Mouse (Mus musculus) lung, embryonic 14.5 days (tissue): ENCODE data around the gene Eri2. TPM values are rescaled to one million over a fixed set of nuclear protein-coding genes. Genes with fewer than 3 reads are reported as not detected.

Experiments used
- ATAC-seq: fragments of 200-750 bp; cut with Nextera tagmentation; 2 replicates; pipeline ENCODE4 v1.8.0; 2017; ENCODE audit warnings: mild to moderate bottlenecking, moderate TSS enrichment, moderate library complexity; ENCODE audit not compliant: insufficient read depth
- DNase-seq: peaks from one replicate; pipeline ENCODE4 v3.0.0-alpha.2; 2015
- H3K27ac ChIP-seq: fragments of 300-500 bp; sonication (generic); 2 replicates; pipeline ENCODE4 v1.5.1; 2014; ENCODE audit warnings: low read depth, mild to moderate bottlenecking, moderate library complexity
- H3K27me3 ChIP-seq: fragments of 300-500 bp; sonication (generic); 2 replicates; pipeline ENCODE4 v1.6.1; 2014; ENCODE audit warnings: low read length, control low read depth; ENCODE audit not compliant: insufficient read depth
- H3K36me3 ChIP-seq: fragments of 300-500 bp; sonication (generic); 2 replicates; pipeline ENCODE4 v1.6.1; 2014; ENCODE audit warnings: control low read depth; ENCODE audit not compliant: insufficient read depth
- H3K4me1 ChIP-seq: fragments of 300-500 bp; sonication (generic); 2 replicates; pipeline ENCODE4 v1.6.1; 2014; ENCODE audit warnings: antibody characterized with exemption, control low read depth; ENCODE audit not compliant: insufficient read depth
- H3K4me2 ChIP-seq: fragments of 300-500 bp; sonication (generic); 2 replicates; pipeline ENCODE4 v1.6.1; 2014; ENCODE audit warnings: mild to moderate bottlenecking
- H3K4me3 ChIP-seq: fragments of 300-500 bp; sonication (generic); 2 replicates; pipeline ENCODE4 v1.5.1; 2014; ENCODE audit warnings: low read depth, low read length
- H3K9ac ChIP-seq: fragments of 300-500 bp; sonication (generic); 2 replicates; pipeline ENCODE4 v1.6.1; 2014
- H3K9me3 ChIP-seq: fragments of 300-500 bp; sonication (generic); 2 replicates; pipeline ENCODE4 v1.6.1; 2016; ENCODE audit warnings: low read depth, low read length, control low read depth
- CTCF ChIP-seq: IDR thresholded peaks from 2 replicates; pipeline ENCODE4 v1.5.1; 2016; ENCODE audit warnings: antibody characterized with exemption, low read depth
- WGBS: fragments of 180-500 bp; shearing (Covaris S2); extraction: QIAGEN DNeasy Blood & Tissue Kit; methylation state at CpG from one replicate; pipeline ENCODE4 v1.1.7; 2014; 5-methylcytosine and 5-hydroxymethylcytosine counted together
- polyA plus RNA-seq: library from polyadenylated mRNA; unstranded; fragments of >200 nt; fragmentation: Nextera tagmentation; extraction: Ambion mirVana; gene quantifications from 2 replicates; pipeline ENCODE4 v1.2.1, GENCODE M21; 2014

The Eri2 gene
- polyA plus RNA-seq, 1 experiment from 2014 or later, result 31.7 TPM

- H3K36me3 ChIP-seq, result no peaks in the 10 kb centered on the region
- H3K4me1 ChIP-seq, result no peaks in the 10 kb centered on the region
- H3K9me3 ChIP-seq, result no peaks in the 10 kb centered on the region
- 93% methylated on average over 3 of the region's 3 CpGs for WGBS
- no peak overlapping the region for H3K27ac ChIP-seq
- no peaks in the 10 kb centered on the region for H3K27me3 ChIP-seq
- H3K4me2 ChIP-seq, result no peak overlapping the region
- no peak for ATAC-seq
- no peak for TF ChIP-seq CTCF
- no peak for DNase-seq
- no peak overlapping the region for H3K9ac ChIP-seq
- no peak overlapping the region for H3K4me3 ChIP-seq
Measured at GRCm38 (mm10) chr7:119764377-119764776, 29.5 kb downstream of the Eri2 start.

- 36% methylated on average over 4 of the region's 4 CpGs for WGBS
- H3K4me1 ChIP-seq, result no peaks in the 10 kb centered on the region
- H3K4me3 ChIP-seq, result no peak overlapping the region
- H3K27ac ChIP-seq, result no peak overlapping the region
- H3K36me3 ChIP-seq, result no peaks in the 10 kb centered on the region
- TF ChIP-seq CTCF, result no peak
- H3K4me2 ChIP-seq, result no peak overlapping the region
- H3K27me3 ChIP-seq, result no peaks in the 10 kb centered on the region
- DNase-seq (no peak), ATAC-seq (no peak)
- no peak overlapping the region for H3K9ac ChIP-seq
- no peaks in the 10 kb centered on the region for H3K9me3 ChIP-seq
Measured at GRCm38 (mm10) chr7:119762166-119762697, 31.6 kb downstream of the Eri2 start.

GRCm38 (mm10) chr7:119760527-119760951 lies 33.3 kb downstream of the Eri2 start, which contains the start of gene Acsm3:
Gene Acsm3, plus strand, starts transcription at chr7:119760923.
- TF ChIP-seq CTCF, result no peak
- no peak within 1 kb of the TSS for H3K4me2 ChIP-seq

GRCm38 (mm10) chr7:119753696-119754095 lies 40.2 kb downstream of the Eri2 start:
- H3K9me3 ChIP-seq, result no peaks in the 10 kb centered on the region
- WGBS, result 88% methylated on average over 1 of the region's 1 CpGs
- no peak overlapping the region for H3K4me2 ChIP-seq
- H3K4me3 ChIP-seq, result no peak overlapping the region
- no peak overlapping the region for H3K9ac ChIP-seq
- H3K27ac ChIP-seq, result no peak overlapping the region
- no peak for TF ChIP-seq CTCF
- ATAC-seq (no peak), DNase-seq (no peak)
- H3K4me1 ChIP-seq, result no peaks in the 10 kb centered on the region
- no peaks in the 10 kb centered on the region for H3K27me3 ChIP-seq
- H3K36me3 ChIP-seq, result no peaks in the 10 kb centered on the region

More at GRCm38 (mm10) chr7:119760527-119760951, 33.3 kb downstream of the Eri2 start, which contains the start of gene Acsm3:
- 31% methylated on average over 11 of the region's 11 CpGs for WGBS
- Histone ChIP-seq H3K9ac (no peak within 1 kb of the TSS), H3K4me3 (no peak within 1 kb of the TSS), H3K27ac (no peak within 1 kb of the TSS), H3K4me1 (no peaks in the 10 kb centered on the region), H3K9me3 (no peaks in the 10 kb centered on the region), H3K27me3 (no peaks in the 10 kb centered on the region), H3K36me3 (no peaks in the 10 kb centered on the region)
- DNase-seq (no peak), ATAC-seq (no peak)

- H3K9me3 ChIP-seq, result no peaks in the 10 kb centered on the region
- H3K27me3 ChIP-seq, result no peaks in the 10 kb centered on the region
- no peak overlapping the region for H3K9ac ChIP-seq
- WGBS, result 41% methylated on average over 2 of the region's 2 CpGs
- no peaks in the 10 kb centered on the region for H3K4me1 ChIP-seq
- DNase-seq (no peak), ATAC-seq (no peak)
- H3K27ac ChIP-seq, result no peak overlapping the region
- no peak overlapping the region for H3K4me2 ChIP-seq
- no peak for TF ChIP-seq CTCF
- no peak overlapping the region for H3K4me3 ChIP-seq
- no peaks in the 10 kb centered on the region for H3K36me3 ChIP-seq
Measured at GRCm38 (mm10) chr7:119749942-119750341, 43.9 kb downstream of the Eri2 start.

- no peak for DNase-seq
Measured at GRCm38 (mm10) chr7:119748761-119749160, 45.1 kb downstream of the Eri2 start.

GRCm38 (mm10) chr7:119745869-119746268 lies 48.0 kb downstream of the Eri2 start:
- DNase-seq (no peak), ATAC-seq (no peak)
- H3K27me3 ChIP-seq, result no peaks in the 10 kb centered on the region
- H3K4me1 ChIP-seq, result no peaks in the 10 kb centered on the region
- no peak for TF ChIP-seq CTCF
- H3K9me3 ChIP-seq, result no peaks in the 10 kb centered on the region
- no peaks in the 10 kb centered on the region for H3K36me3 ChIP-seq
- H3K4me3 ChIP-seq, result no peak overlapping the region
- no peak overlapping the region for H3K4me2 ChIP-seq
- H3K9ac ChIP-seq, result no peak overlapping the region
- H3K27ac ChIP-seq, result no peak overlapping the region
- WGBS, result 58% methylated on average over 1 of the region's 1 CpGs

More at GRCm38 (mm10) chr7:119748761-119749160, 45.1 kb downstream of the Eri2 start:
- ATAC-seq, result no peak
- no peak for TF ChIP-seq CTCF
- Histone ChIP-seq H3K27me3 (no peaks in the 10 kb centered on the region), H3K4me2 (no peak overlapping the region), H3K4me3 (no peak overlapping the region), H3K36me3 (no peaks in the 10 kb centered on the region), H3K4me1 (no peaks in the 10 kb centered on the region), H3K9me3 (no peaks in the 10 kb centered on the region), H3K27ac (no peak overlapping the region), H3K9ac (no peak overlapping the region)
- 51% methylated on average over 1 of the region's 2 CpGs for WGBS
